ENCODE assay signal across 9 mouse cellular contexts in the genomic region with DNA sequence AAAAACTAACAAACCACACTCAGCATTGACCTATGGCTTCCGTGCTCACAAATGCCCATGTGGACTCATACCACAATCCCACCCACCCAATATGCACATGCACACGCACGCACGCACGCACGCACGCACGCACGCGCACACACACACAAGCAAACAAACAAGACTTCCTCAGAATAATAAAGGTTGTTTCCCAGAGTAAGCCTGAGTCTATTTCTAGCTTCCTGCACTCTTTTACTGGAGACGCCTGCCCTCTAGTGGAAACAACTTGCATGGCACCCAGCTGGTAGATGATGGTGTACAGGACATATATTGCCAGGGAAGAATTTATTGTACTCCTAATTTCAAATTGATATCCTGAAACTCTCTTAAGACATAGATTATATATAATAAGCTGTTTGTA. TPM values are rescaled to one million over a fixed set of nuclear protein-coding genes. Genes with fewer than 3 reads are reported as not detected.
DNase-seq lines count a peak whose midpoint lies in the region; ATAC-seq and TF ChIP-seq lines count a peak whose summit lies in the region.
"Had no signal": no experiment of that assay in that cellular context is flagged by ENCODE, and none has a peak within 500 bp of the region (broad histone marks: within the 10 kb centered on the region; RNA-seq: fewer than 3 reads in every experiment).

No protein-coding gene starts in this region.

- 6% methylated on average over 11 of the region's 11 CpGs for WGBS in bone marrow, adult 2 months
- 21% methylated on average over 11 of the region's 11 CpGs for WGBS in embryonic facial prominence, embryonic 14.5 days
- WGBS in heart, embryonic 13.5 days, result 23% methylated on average over 11 of the region's 11 CpGs
- 23% methylated on average over 11 of the region's 11 CpGs for WGBS in kidney, postnatal 0 days
- WGBS in liver, adult 2 months, result 25% methylated on average over 11 of the region's 11 CpGs
- 20% methylated on average over 11 of the region's 11 CpGs for WGBS in stomach, embryonic 15.5 days

- no peaks in the 10 kb centered on the region for H3K9me3 ChIP-seq in embryonic facial prominence, embryonic 14.5 days (ENCODE audit: control insufficient read depth, low read length)
- H3K9me3 ChIP-seq in heart, embryonic 13.5 days, result no peaks in the 10 kb centered on the region
- no peaks in the 10 kb centered on the region for H3K9me3 ChIP-seq in kidney, postnatal 0 days (replicated peaks; ENCODE audit: low read length)
- H3K9me3 ChIP-seq in stomach, embryonic 15.5 days, result no peaks in the 10 kb centered on the region

- H3K4me2 ChIP-seq in embryonic facial prominence, embryonic 14.5 days (ENCODE audit: low read depth, low read length), result peak overlapping the region; percentile 41
- peak overlapping the region; percentile 43 for H3K4me2 ChIP-seq in heart, embryonic 13.5 days
- H3K4me2 ChIP-seq in kidney, postnatal 0 days (ENCODE audit: low read length), result no peak overlapping the region
- peak overlapping the region; percentile 10; the same call in 1 of the 2 replicates for H3K4me2 ChIP-seq in stomach, embryonic 15.5 days

- H3ac ChIP-seq in C2C12 (ENCODE audit: control insufficient read depth, insufficient read length, low read depth), result no peak overlapping the region

- H3K27ac ChIP-seq in bone marrow, adult 2 months (ENCODE audit: control insufficient read depth, insufficient read depth, low read depth, low read length, poor library complexity), result no peak overlapping the region
- H3K27ac ChIP-seq in embryonic facial prominence, embryonic 14.5 days (replicated peaks; ENCODE audit: low read depth, low read length), result no peak overlapping the region
- no peak overlapping the region for H3K27ac ChIP-seq in heart, embryonic 13.5 days (replicated peaks)
- H3K27ac ChIP-seq in kidney, postnatal 0 days, result no peak overlapping the region
- no peak overlapping the region for H3K27ac ChIP-seq in liver, adult 2 months (replicated peaks; ENCODE audit: insufficient read depth, low read depth, low read length)
- no peak overlapping the region for H3K27ac ChIP-seq in stomach, embryonic 15.5 days

- H3K4me1 ChIP-seq in bone marrow, adult 2 months (ENCODE audit: control insufficient read depth, insufficient read depth, low read length), result no peaks in the 10 kb centered on the region; the same call in 1 of the 2 replicates
- H3K4me1 ChIP-seq in embryonic facial prominence, embryonic 14.5 days (ENCODE audit: control insufficient read depth, insufficient read depth, low read length), result no peaks in the 10 kb centered on the region
- H3K4me1 ChIP-seq in heart, embryonic 13.5 days, result no peaks in the 10 kb centered on the region
- H3K4me1 ChIP-seq in kidney, postnatal 0 days (replicated peaks; ENCODE audit: insufficient read depth, low read length), result no peaks in the 10 kb centered on the region
- no peaks in the 10 kb centered on the region for H3K4me1 ChIP-seq in liver, adult 2 months (ENCODE audit: control insufficient read depth, insufficient read depth, low read length)
- H3K4me1 ChIP-seq in stomach, embryonic 15.5 days, result no peaks in the 10 kb centered on the region

- no peaks in the 10 kb centered on the region for H3K79me2 ChIP-seq in C2C12 (ENCODE audit: control insufficient read depth, insufficient read depth)
- H3K79me2 ChIP-seq in liver, adult 2 months (ENCODE audit: control insufficient read depth, insufficient read depth, low read length), result no peaks in the 10 kb centered on the region

- H3K79me3 ChIP-seq in C2C12 (ENCODE audit: low read depth), result no peaks in the 10 kb centered on the region

- peak; percentile 70 for DNase-seq in embryonic facial prominence, embryonic 14.5 days (ENCODE audit: low spot score)
- DNase-seq in kidney, postnatal 0 days (ENCODE audit: low spot score), result peak; percentile 83
- DNase-seq in liver, adult 2 months (ENCODE audit: extremely low read depth, low read depth, low spot score), result peak; percentile 42
- DNase-seq in naive thymus-derived CD4-positive, alpha-beta T cell, adult 2 months (ENCODE audit: low read depth), result peak; percentile 35

- TF ChIP-seq CTCF in C2C12 (IDR thresholded peaks at IDR 0.05; ENCODE audit: control insufficient read depth, insufficient read depth, insufficient read length), result peak; percentile 52
- peak; percentile 59 for TF ChIP-seq CTCF in bone marrow, adult 2 months (IDR thresholded peaks at IDR 0.05; ENCODE audit: control insufficient read depth, insufficient read depth, low read length)
- TF ChIP-seq CTCF in kidney, postnatal 0 days (IDR thresholded peaks at IDR 0.05; ENCODE audit: low read depth), result peak; percentile 96
- TF ChIP-seq CTCF in liver, adult 2 months (IDR thresholded peaks at IDR 0.05; ENCODE audit: low read depth, low read length), result peak; percentile 70

- no peaks in the 10 kb centered on the region for H3K27me3 ChIP-seq in C2C12 (ENCODE audit: control insufficient read depth, insufficient read depth, insufficient read length)
- H3K27me3 ChIP-seq in embryonic facial prominence, embryonic 14.5 days (replicated peaks; ENCODE audit: control insufficient read depth, insufficient read depth, low read length), result no peaks in the 10 kb centered on the region
- no peaks in the 10 kb centered on the region for H3K27me3 ChIP-seq in heart, embryonic 13.5 days (replicated peaks)
- H3K27me3 ChIP-seq in kidney, postnatal 0 days (ENCODE audit: insufficient read depth, low read length), result no peaks in the 10 kb centered on the region
- no peaks in the 10 kb centered on the region for H3K27me3 ChIP-seq in liver, adult 2 months (ENCODE audit: control insufficient read depth, insufficient read depth, low read length)
- no peaks in the 10 kb centered on the region for H3K27me3 ChIP-seq in stomach, embryonic 15.5 days (replicated peaks)

- H3K9ac ChIP-seq in embryonic facial prominence, embryonic 14.5 days (ENCODE audit: low read depth, low read length), result no peak overlapping the region
- H3K9ac ChIP-seq in heart, embryonic 13.5 days, result 0 out of 2 replicates have a peak overlapping the region, but pooled peaks have one; percentile 3
- no peak overlapping the region for H3K9ac ChIP-seq in kidney, postnatal 0 days (ENCODE audit: low read depth, low read length)
- no peak overlapping the region for H3K9ac ChIP-seq in liver, adult 2 months (ENCODE audit: low read depth, low read length)
- H3K9ac ChIP-seq in stomach, embryonic 15.5 days, result no peak overlapping the region

- H3K36me3 ChIP-seq in C2C12 (ENCODE audit: control insufficient read depth, insufficient read depth), result no peaks in the 10 kb centered on the region
- H3K36me3 ChIP-seq in embryonic facial prominence, embryonic 14.5 days (ENCODE audit: control insufficient read depth, insufficient read depth, low read length), result no peaks in the 10 kb centered on the region
- H3K36me3 ChIP-seq in heart, embryonic 13.5 days, result no peaks in the 10 kb centered on the region
- H3K36me3 ChIP-seq in kidney, postnatal 0 days (ENCODE audit: insufficient read depth, low read length), result no peaks in the 10 kb centered on the region
- no peaks in the 10 kb centered on the region for H3K36me3 ChIP-seq in liver, adult 2 months (ENCODE audit: control insufficient read depth, insufficient read depth, low read length)
- no peaks in the 10 kb centered on the region for H3K36me3 ChIP-seq in stomach, embryonic 15.5 days

- peak; percentile 76 for ATAC-seq in embryonic facial prominence, embryonic 14.5 days (ENCODE audit: low read depth)
- no peak for ATAC-seq in heart, embryonic 13.5 days (ENCODE audit: extremely low read depth, insufficient number of reproducible peaks, low FRiP score, low TSS enrichment)
- peak; percentile 33; the same call in 1 of the 2 replicates for ATAC-seq in kidney, postnatal 0 days (replicated peaks; ENCODE audit: low FRiP score, low read depth)
- ATAC-seq in stomach, embryonic 15.5 days (ENCODE audit: insufficient read depth, low FRiP score, low read depth), result peak; percentile 35; the same call in 1 of the 2 replicates

- TF ChIP-seq POLR2A in bone marrow, adult 2 months (IDR thresholded peaks at IDR 0.05; ENCODE audit: borderline replicate concordance, control insufficient read depth, low read depth, low read length), result no peak
- TF ChIP-seq POLR2A in liver, adult 2 months (IDR thresholded peaks at IDR 0.05; ENCODE audit: extremely low read depth, insufficient read depth, low read length), result no peak

- H3K4me3 ChIP-seq in C2C12 (ENCODE audit: insufficient read depth, poor library complexity, severe bottlenecking), result no peak overlapping the region
- no peak overlapping the region for H3K4me3 ChIP-seq in bone marrow, adult 2 months (replicated peaks; ENCODE audit: control insufficient read depth, low read depth, low read length)
- H3K4me3 ChIP-seq in embryonic facial prominence, embryonic 14.5 days (ENCODE audit: low read depth, low read length), result no peak overlapping the region
- H3K4me3 ChIP-seq in heart, embryonic 13.5 days, result no peak overlapping the region
- H3K4me3 ChIP-seq in kidney, postnatal 0 days (replicated peaks; ENCODE audit: low read depth, low read length), result no peak overlapping the region
- H3K4me3 ChIP-seq in liver, adult 2 months (ENCODE audit: insufficient read depth, low read depth, low read length), result no peak overlapping the region
- H3K4me3 ChIP-seq in stomach, embryonic 15.5 days (replicated peaks), result no peak overlapping the region
- H3K4me3 ChIP-seq: erythroblast, embryonic 14.5 days had no signal

TF ChIP-seq in C2C12, 6 proteins besides CTCF, POLR2A, EP300 and RAD21:
- no peak for TF ChIP-seq USF1 (IDR thresholded peaks at IDR 0.05; ENCODE audit: low read depth)
- TF ChIP-seq CEBPB (IDR thresholded peaks at IDR 0.05; ENCODE audit: low read depth), result no peak

RNA-seq across cellular contexts. Expression of a gene that starts 29.8 kb away (rescaled TPM):
- polyA plus RNA-seq in C2C12 (2012; fragmentation: generic; extraction: Trizol), result 12.6 TPM
- polyA plus RNA-seq in bone marrow, adult 2 months (2011; ENCODE audit: insufficient read depth, insufficient read length, low replicate concordance, missing spikeins), result 2.5 and 3.4 TPM in 2 replicates
- polyA plus RNA-seq in embryonic facial prominence, embryonic 14.5 days (2014; fragmentation: Nextera tagmentation; extraction: Ambion mirVana), result 2.2 and 3.2 TPM in 2 replicates
- 0.14 TPM in 1 of 2 replicates, not detected in the other for polyA plus RNA-seq in heart, embryonic 13.5 days (2015; fragmentation: Nextera tagmentation; extraction: Ambion mirVana)
- polyA plus RNA-seq in kidney, postnatal 0 days (2015; fragmentation: Nextera tagmentation; extraction: Ambion mirVana), result not detected in 2 replicates
- total RNA-seq in liver, adult 2 months (2014; rRNA removed), result 0.13 TPM in 1 of 2 replicates, not detected in the other
- not detected in 2 replicates for polyA plus RNA-seq in liver, adult 2 months (2012; rRNA removed)
- polyA plus RNA-seq in stomach, embryonic 15.5 days (2015; fragmentation: Nextera tagmentation; extraction: Ambion mirVana), result 0.41 and 0.89 TPM in 2 replicates
